Mouse (Mus musculus) liver, postnatal 0 days (tissue): ENCODE measurements around the gene Ercc5.

Experiments
- CTCF ChIP-seq: sonication (generic); IDR thresholded peaks from 2 replicates; pipeline ENCODE4 v1.5.1; 2016; ENCODE audit warnings: antibody characterized with exemption, low read depth
- EP300 ChIP-seq: IDR thresholded peaks from 2 replicates; pipeline ENCODE4 v1.6.1; 2016; ENCODE audit warnings: antibody characterized with exemption, low read depth, mild to moderate bottlenecking

- TF ChIP-seq CTCF, result no peak
- no peak for TF ChIP-seq EP300
Measured at GRCm38 (mm10) chr1:44216352-44217116, 69.0 kb downstream of the Ercc5 start.
